Mouse (Mus musculus) spleen, adult 2 months (tissue): ENCODE data around the gene Evi5l.

Experiments used
- CTCF ChIP-seq: fragments of 200-500 bp; IDR thresholded peaks from 2 replicates; pipeline ENCODE4 v1.5.1; 2011; ENCODE audit warnings: mild to moderate bottlenecking, inconsistent platforms; ENCODE audit not compliant: insufficient read depth, insufficient read length, insufficient replicate concordance; ENCODE audit errors: extremely low read depth
- POLR2A ChIP-seq: fragments of 200-500 bp; IDR thresholded peaks from 2 replicates; pipeline ENCODE4 v1.6.1; 2011; ENCODE audit warnings: low read depth, low read length, inconsistent platforms

GRCm38 (mm10) chr8:4172486-4172885 is 6.1 kb downstream of the Evi5l start:
- no peak for TF ChIP-seq CTCF
- TF ChIP-seq POLR2A, result no peak
